Mouse (Mus musculus): Measurements from ENCODE around the gene Utp11. TPM values are rescaled to one million over a fixed set of nuclear protein-coding genes. Genes with fewer than 3 reads are reported as not detected.

Utp11 gene
- polyA plus RNA-seq (2014; fragmentation: Nextera tagmentation; extraction: Ambion mirVana), result 54.0 and 56.7 TPM in 2 replicates

- Histone ChIP-seq H3K36me3 (ENCODE audit: control insufficient read depth, insufficient read depth, low read length) (no peaks in the 10 kb centered on the region), H3K27me3 (ENCODE audit: control insufficient read depth, insufficient read depth, low read length) (0 out of 2 replicates have a peak, but pooled peaks cover 2% of the 10 kb centered on the region), H3K9me3 (ENCODE audit: control insufficient read depth, low read length) (no peaks in the 10 kb centered on the region), H3K9ac (ENCODE audit: low read length) (peak within 1 kb of the TSS; percentile 81), H3K27ac (ENCODE audit: low read depth, low read length) (no peak within 1 kb of the TSS), H3K4me3 (ENCODE audit: low read depth, low read length) (peak within 1 kb of the TSS; percentile 85), H3K4me1 (ENCODE audit: control insufficient read depth, insufficient read depth, low read length) (peaks cover 6% of the 10 kb centered on the region; the same call in 1 of the 2 replicates), H3K4me2 (ENCODE audit: low read depth) (peak within 1 kb of the TSS; percentile 64)
- DNase-seq (ENCODE audit: low spot score), result peak; percentile 86
- peak; percentile 95 for ATAC-seq (ENCODE audit: insufficient read depth, low FRiP score, low TSS enrichment)
- under 1% methylated on average over 43 of the region's 43 CpGs for WGBS
These were observed at the start of gene Utp11 for GRCm38 (mm10) chr4:124693135-124693894. TSS of gene Utp11 (minus strand) at chr4:124693600.

GRCm38 (mm10) chr4:124742839-124743238 lies 49.4 kb upstream of the Utp11 start:
- no peak for DNase-seq (ENCODE audit: low spot score)
- Histone ChIP-seq H3K27me3 (ENCODE audit: control insufficient read depth, insufficient read depth, low read length) (no peaks in the 10 kb centered on the region), H3K9ac (ENCODE audit: low read length) (no peak overlapping the region), H3K36me3 (ENCODE audit: control insufficient read depth, insufficient read depth, low read length) (no peaks in the 10 kb centered on the region), H3K9me3 (ENCODE audit: control insufficient read depth, low read length) (no peaks in the 10 kb centered on the region), H3K4me1 (ENCODE audit: control insufficient read depth, insufficient read depth, low read length) (peaks cover 5% of the 10 kb centered on the region; the same call in 1 of the 2 replicates), H3K4me2 (ENCODE audit: low read depth) (no peak overlapping the region), H3K4me3 (ENCODE audit: low read depth, low read length) (no peak overlapping the region), H3K27ac (ENCODE audit: low read depth, low read length) (no peak overlapping the region)
- ATAC-seq (ENCODE audit: insufficient read depth, low FRiP score, low TSS enrichment), result no peak
- 89% methylated on average over 11 of the region's 11 CpGs for WGBS

GRCm38 (mm10) chr4:124741376-124742343 lies 48.3 kb upstream of the Utp11 start, which contains the start of gene Inpp5b:
TSS of gene Inpp5b (plus strand) at chr4:124741850.
- DNase-seq (ENCODE audit: low spot score) (peak; percentile 80), ATAC-seq (ENCODE audit: insufficient read depth, low FRiP score, low TSS enrichment) (peak; percentile 89)
- Histone ChIP-seq H3K4me1 (ENCODE audit: control insufficient read depth, insufficient read depth, low read length) (peaks cover 5% of the 10 kb centered on the region; the same call in 1 of the 2 replicates), H3K9ac (ENCODE audit: low read length) (peak within 1 kb of the TSS; percentile 65), H3K27me3 (ENCODE audit: control insufficient read depth, insufficient read depth, low read length) (no peaks in the 10 kb centered on the region), H3K27ac (ENCODE audit: low read depth, low read length) (no peak within 1 kb of the TSS), H3K36me3 (ENCODE audit: control insufficient read depth, insufficient read depth, low read length) (no peaks in the 10 kb centered on the region), H3K4me3 (ENCODE audit: low read depth, low read length) (peak within 1 kb of the TSS; percentile 49), H3K9me3 (ENCODE audit: control insufficient read depth, low read length) (no peaks in the 10 kb centered on the region), H3K4me2 (ENCODE audit: low read depth) (peak within 1 kb of the TSS; percentile 69)
- WGBS, result 16% methylated on average over 25 of the region's 25 CpGs

- DNase-seq (ENCODE audit: low spot score) (no peak), ATAC-seq (ENCODE audit: insufficient read depth, low FRiP score, low TSS enrichment) (no peak)
- Histone ChIP-seq H3K9me3 (ENCODE audit: control insufficient read depth, low read length) (no peaks in the 10 kb centered on the region), H3K36me3 (ENCODE audit: control insufficient read depth, insufficient read depth, low read length) (no peaks in the 10 kb centered on the region), H3K4me1 (ENCODE audit: control insufficient read depth, insufficient read depth, low read length) (peaks cover 5% of the 10 kb centered on the region; the same call in 1 of the 2 replicates), H3K4me3 (ENCODE audit: low read depth, low read length) (no peak overlapping the region), H3K4me2 (ENCODE audit: low read depth) (no peak overlapping the region), H3K27ac (ENCODE audit: low read depth, low read length) (no peak overlapping the region), H3K9ac (ENCODE audit: low read length) (no peak overlapping the region), H3K27me3 (ENCODE audit: control insufficient read depth, insufficient read depth, low read length) (no peaks in the 10 kb centered on the region)
- 63% methylated on average over 1 of the region's 1 CpGs for WGBS
These were observed 45.4 kb upstream of the Utp11 start for GRCm38 (mm10) chr4:124738783-124739182.

GRCm38 (mm10) chr4:124738013-124738412 lies 44.6 kb upstream of the Utp11 start:
- H3K4me2 ChIP-seq (ENCODE audit: low read depth), result no peak overlapping the region
- H3K27me3 ChIP-seq (ENCODE audit: control insufficient read depth, insufficient read depth, low read length), result no peaks in the 10 kb centered on the region
- no peaks in the 10 kb centered on the region for H3K36me3 ChIP-seq (ENCODE audit: control insufficient read depth, insufficient read depth, low read length)
- WGBS, result 68% methylated on average over 4 of the region's 4 CpGs
- H3K4me3 ChIP-seq (ENCODE audit: low read depth, low read length), result no peak overlapping the region
- H3K9me3 ChIP-seq (ENCODE audit: control insufficient read depth, low read length), result no peaks in the 10 kb centered on the region
- no peak for DNase-seq (ENCODE audit: low spot score)
- ATAC-seq (ENCODE audit: insufficient read depth, low FRiP score, low TSS enrichment), result no peak
- no peak overlapping the region for H3K27ac ChIP-seq (ENCODE audit: low read depth, low read length)
- no peak overlapping the region for H3K9ac ChIP-seq (ENCODE audit: low read length)
- peaks cover 5% of the 10 kb centered on the region; the same call in 1 of the 2 replicates for H3K4me1 ChIP-seq (ENCODE audit: control insufficient read depth, insufficient read depth, low read length)

- WGBS, result 78% methylated on average over 5 of the region's 5 CpGs
- DNase-seq (ENCODE audit: low spot score), result no peak
These were observed 44.1 kb upstream of the Utp11 start for GRCm38 (mm10) chr4:124737486-124737885.

GRCm38 (mm10) chr4:124736952-124737351 lies 43.6 kb upstream of the Utp11 start:
- no peaks in the 10 kb centered on the region for H3K36me3 ChIP-seq (ENCODE audit: control insufficient read depth, insufficient read depth, low read length)
- DNase-seq (ENCODE audit: low spot score) (no peak), ATAC-seq (ENCODE audit: insufficient read depth, low FRiP score, low TSS enrichment) (no peak)
- no peak overlapping the region for H3K4me2 ChIP-seq (ENCODE audit: low read depth)
- WGBS, result 69% methylated on average over 2 of the region's 2 CpGs
- no peaks in the 10 kb centered on the region for H3K27me3 ChIP-seq (ENCODE audit: control insufficient read depth, insufficient read depth, low read length)
- no peak overlapping the region for H3K9ac ChIP-seq (ENCODE audit: low read length)
- peaks cover under 1% of the 10 kb centered on the region; the same call in 1 of the 2 replicates for H3K4me1 ChIP-seq (ENCODE audit: control insufficient read depth, insufficient read depth, low read length)
- no peak overlapping the region for H3K4me3 ChIP-seq (ENCODE audit: low read depth, low read length)
- H3K9me3 ChIP-seq (ENCODE audit: control insufficient read depth, low read length), result no peaks in the 10 kb centered on the region
- H3K27ac ChIP-seq (ENCODE audit: low read depth, low read length), result no peak overlapping the region

More at GRCm38 (mm10) chr4:124737486-124737885, 44.1 kb upstream of the Utp11 start:
- Histone ChIP-seq H3K4me1 (ENCODE audit: control insufficient read depth, insufficient read depth, low read length) (peaks cover 5% of the 10 kb centered on the region; the same call in 1 of the 2 replicates), H3K4me2 (ENCODE audit: low read depth) (no peak overlapping the region), H3K4me3 (ENCODE audit: low read depth, low read length) (no peak overlapping the region), H3K9me3 (ENCODE audit: control insufficient read depth, low read length) (no peaks in the 10 kb centered on the region), H3K27me3 (ENCODE audit: control insufficient read depth, insufficient read depth, low read length) (no peaks in the 10 kb centered on the region), H3K9ac (ENCODE audit: low read length) (no peak overlapping the region), H3K36me3 (ENCODE audit: control insufficient read depth, insufficient read depth, low read length) (no peaks in the 10 kb centered on the region), H3K27ac (ENCODE audit: low read depth, low read length) (no peak overlapping the region)
- ATAC-seq (ENCODE audit: insufficient read depth, low FRiP score, low TSS enrichment), result no peak

GRCm38 (mm10) chr4:124726121-124726520 lies 32.7 kb upstream of the Utp11 start:
- H3K27me3 ChIP-seq (ENCODE audit: control insufficient read depth, insufficient read depth, low read length), result no peaks in the 10 kb centered on the region
- no peaks in the 10 kb centered on the region for H3K9me3 ChIP-seq (ENCODE audit: control insufficient read depth, low read length)
- peaks cover 29% of the 10 kb centered on the region for H3K36me3 ChIP-seq (ENCODE audit: control insufficient read depth, insufficient read depth, low read length)
- ATAC-seq (ENCODE audit: insufficient read depth, low FRiP score, low TSS enrichment), result no peak
- H3K4me1 ChIP-seq (ENCODE audit: control insufficient read depth, insufficient read depth, low read length), result no peaks in the 10 kb centered on the region
- H3K27ac ChIP-seq (ENCODE audit: low read depth, low read length), result no peak overlapping the region
- no peak for DNase-seq (ENCODE audit: low spot score)
- H3K4me3 ChIP-seq (ENCODE audit: low read depth, low read length), result no peak overlapping the region
- 82% methylated on average over 6 of the region's 6 CpGs for WGBS
- no peak overlapping the region for H3K4me2 ChIP-seq (ENCODE audit: low read depth)
- no peak overlapping the region for H3K9ac ChIP-seq (ENCODE audit: low read length)
